Mouse (Mus musculus): ENCODE results near the gene Aqp9. TPM values are rescaled to one million over a fixed set of nuclear protein-coding genes. Genes with fewer than 3 reads are reported as not detected.

The Aqp9 gene
- polyA plus RNA-seq, 1 experiment: 0.99 TPM

DNA sequence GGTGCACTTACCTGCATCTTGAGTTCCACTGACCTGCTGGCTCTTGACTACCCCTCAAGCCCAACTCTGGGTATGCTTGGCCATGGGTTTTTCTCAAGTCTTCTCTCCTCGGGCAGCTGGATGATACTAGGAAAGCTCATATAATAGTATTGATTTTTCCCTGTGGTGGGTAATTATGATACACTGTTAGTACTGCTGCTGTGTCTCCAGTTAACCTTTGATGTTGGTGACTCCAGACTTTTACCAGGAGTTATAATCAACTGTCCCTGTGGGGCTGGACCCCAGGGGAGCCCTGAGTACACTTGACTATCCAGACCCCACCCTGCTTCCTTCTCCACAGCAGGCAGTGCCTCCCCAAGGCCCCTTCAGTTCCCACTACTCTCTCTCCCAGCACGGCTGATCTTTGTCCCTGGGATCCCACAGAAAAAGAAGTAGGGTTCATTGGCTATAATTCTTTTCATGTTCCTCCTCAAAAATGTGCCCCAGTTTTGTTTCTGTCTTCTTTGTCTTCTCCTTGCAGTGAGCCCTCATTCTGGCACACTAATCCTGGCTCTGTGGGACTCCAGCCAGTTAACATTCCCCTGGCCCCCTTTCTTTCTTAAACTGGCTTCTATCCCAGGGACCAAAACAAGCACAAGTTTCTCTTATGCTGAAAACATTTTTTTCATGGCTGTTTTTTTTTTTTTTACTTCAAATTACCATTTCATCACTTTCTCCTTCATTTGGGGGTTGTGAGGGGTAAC lies 838 bp downstream of the Aqp9 start:
- DNase-seq (ENCODE audit: low spot score): no peak

DNA sequence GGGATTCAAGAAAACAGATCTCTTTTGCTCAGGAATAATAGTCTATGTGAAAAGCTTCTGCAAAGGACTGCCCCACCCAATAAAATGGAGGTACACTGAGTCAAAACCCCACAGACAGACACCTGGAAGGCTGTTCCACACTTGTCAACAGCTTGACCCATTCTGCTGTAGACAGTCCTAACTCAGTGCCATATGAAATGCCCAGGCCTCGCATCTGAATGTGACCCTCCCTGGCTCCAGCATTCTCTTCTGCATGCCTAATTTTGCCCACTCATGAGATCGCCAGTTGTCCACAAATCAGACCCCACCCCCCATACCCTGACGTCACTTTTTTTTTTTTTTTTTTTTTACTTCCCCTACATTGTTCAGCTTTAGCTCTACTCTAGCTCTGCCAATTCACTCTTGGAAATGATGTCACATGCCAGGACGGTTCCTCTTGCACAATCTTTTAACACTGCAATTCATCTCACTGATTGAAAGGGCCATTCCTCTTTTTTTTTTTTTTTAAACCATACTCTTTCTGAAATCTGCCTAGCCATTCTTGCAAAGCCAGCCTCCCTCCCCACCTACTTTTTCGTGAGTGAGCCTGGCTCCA lies 1.5 kb downstream of the Aqp9 start:
- no peak for DNase-seq (ENCODE audit: low spot score)

DNA sequence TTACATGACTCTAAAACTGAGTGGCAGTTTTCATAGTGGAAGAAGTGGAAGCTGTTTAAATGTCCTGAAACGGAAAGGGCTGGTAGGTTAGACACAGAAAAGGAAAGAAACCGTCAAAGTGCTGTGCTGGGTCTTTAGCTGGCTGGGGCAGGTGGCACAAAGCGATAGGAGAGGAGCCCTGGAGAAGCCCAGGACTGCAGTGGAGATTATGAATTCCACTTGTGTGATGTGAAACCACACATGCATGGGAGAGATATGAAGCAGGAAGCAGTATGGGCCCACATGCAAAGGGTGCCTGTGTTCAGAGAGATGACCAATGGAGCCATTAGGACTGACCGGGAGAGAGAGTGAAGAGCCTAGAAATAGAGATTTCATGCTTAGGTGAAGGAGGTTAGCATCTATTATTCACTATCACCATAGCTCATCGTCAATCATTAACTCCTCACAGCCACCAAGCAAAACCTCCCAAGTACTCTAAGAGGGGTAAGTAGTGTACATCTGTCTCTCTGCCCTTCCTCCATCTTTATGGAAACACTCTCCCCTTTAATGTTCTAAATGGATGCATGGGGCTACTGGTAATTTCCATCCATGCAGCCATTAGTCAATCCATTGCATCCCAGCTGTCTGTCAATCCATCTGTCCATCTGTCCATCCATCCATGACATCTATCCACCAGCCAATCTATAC lies 2.3 kb downstream of the Aqp9 start:
- DNase-seq (ENCODE audit: low spot score): no peak

DNA sequence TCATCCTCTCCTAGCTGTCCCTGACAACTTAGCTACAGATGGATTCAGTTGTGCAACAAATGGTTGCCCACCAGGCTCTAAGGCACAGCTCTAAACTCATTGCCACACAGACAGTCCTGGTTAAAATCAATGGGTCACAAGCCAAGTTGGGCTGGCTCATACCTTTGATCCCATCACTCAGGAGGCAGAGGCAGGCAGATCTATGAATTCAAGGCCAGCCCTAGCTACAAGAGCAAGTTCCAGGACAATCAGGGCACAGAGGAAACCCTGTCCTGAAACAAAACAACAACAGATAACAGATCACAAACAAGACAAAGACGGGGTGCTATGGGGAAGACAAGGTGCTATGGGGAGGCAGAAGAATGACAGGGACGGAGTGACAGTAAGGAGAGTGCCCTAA lies 3.0 kb downstream of the Aqp9 start:
- DNase-seq (ENCODE audit: low spot score): no peak

DNA sequence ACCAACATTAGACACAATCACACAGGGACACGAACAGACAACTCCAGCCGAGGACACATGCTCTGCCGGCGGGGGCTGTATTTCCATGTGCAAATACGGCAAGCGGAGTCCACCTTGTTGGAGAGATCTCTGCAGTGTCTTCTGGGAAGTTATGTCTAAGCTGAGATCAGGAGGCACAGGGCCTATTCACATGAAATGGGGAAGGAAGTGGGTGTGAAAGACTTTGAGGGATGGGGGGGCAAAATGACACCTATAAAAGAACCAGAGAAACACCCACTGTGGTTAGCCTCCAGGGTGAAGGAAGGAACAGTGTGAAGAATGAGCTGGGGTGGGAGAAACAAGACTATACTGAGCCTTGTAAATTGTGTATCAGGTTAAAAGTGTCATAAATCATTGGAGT lies 3.4 kb downstream of the Aqp9 start:
- DNase-seq (ENCODE audit: low spot score): no peak

DNA sequence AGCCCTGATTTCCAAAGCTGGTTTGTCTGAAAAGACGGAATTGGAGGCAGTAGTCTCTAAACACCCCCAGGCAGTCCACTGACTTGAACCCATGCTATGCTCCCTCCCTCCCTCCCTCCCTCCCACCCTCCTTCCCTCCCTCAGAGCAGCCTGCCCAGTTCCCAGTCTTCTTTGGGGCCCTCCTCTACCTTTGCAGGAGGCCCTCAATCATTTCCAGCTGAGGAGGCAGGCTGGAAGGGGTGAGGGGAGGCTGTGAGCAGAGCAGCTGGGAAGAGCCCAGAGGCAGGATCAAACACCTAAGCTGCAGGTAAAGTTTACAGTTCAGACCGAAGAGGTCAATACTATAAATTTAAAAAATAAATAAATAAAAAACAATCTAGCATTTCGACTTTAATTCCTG lies 4.1 kb downstream of the Aqp9 start:
- DNase-seq (ENCODE audit: low spot score): no peak

DNA sequence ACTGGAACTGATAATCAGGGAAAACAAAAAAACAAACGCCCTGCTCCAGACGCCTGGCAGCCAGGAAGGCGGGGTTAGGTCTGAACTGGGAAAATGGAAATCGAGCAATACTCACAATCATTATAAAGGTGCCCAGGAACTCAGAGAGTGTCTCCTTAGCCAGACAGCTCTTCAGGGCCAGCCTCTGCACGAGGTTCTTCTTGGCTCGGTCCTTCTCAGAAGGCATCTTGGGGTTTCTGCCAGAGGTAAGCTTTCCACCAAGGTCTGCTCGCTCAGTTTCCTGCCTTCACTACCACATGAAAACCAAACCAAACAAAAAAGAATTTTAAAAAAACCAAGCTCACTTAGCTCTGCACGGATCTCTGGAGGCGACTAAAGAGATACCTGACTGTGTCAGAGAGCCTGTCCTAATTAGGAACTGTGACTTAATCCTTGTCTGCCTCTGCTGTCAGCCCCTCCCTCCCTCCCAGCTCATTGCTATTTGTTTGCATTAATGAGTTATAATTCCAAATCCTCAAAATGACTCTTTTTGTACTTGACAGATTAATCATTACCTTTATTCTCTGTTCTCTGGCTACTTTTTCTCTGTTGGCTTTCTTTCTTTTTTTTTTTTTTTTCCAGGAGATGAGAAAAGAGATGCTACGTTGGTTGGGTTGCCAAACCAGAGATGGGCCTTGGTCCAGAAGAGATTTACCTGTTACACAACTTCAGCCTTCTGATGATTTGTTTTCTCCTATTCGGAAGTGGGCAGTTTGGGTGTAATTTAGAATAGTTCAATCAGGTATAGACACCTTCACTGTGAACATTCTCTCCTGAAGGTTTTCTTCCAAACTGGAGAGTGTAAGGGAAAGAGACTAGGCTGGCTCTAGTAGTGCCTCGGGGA lies 5.4 kb downstream of the Aqp9 start:
- no peak for DNase-seq (ENCODE audit: low spot score)

DNA sequence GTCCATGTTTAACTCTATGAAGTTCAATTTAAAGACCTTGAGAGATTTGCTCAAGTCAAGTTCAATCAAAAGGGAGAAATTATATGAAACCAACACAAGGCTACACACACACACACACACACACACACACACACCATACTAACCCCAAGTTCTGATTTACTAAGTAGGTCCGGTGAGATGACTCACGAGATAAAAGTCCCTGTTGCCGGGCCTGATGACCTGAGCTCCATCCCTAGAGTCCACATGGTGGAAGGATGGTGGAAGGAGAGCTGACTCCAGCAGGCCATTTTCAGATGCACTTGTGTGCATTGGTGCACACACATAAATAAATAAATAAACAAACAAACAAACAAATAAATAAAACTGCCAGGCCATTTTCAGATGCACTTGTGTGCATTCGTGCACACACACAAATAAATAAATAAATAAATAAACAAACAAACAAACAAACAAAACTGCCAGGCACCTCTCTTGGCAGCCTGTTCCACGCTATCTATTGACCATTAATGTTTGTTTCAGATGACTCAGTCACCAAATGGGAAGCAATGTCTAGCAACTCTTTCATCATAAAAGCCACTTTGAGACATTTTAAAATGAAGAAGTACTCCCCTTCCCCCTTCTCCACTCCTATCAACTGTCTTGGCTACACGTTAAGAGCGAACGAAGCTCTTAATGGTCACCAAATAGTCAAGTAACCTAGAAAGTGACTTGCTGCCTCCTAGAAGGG lies 6.2 kb downstream of the Aqp9 start:
- no peak for DNase-seq (ENCODE audit: low spot score)

DNA sequence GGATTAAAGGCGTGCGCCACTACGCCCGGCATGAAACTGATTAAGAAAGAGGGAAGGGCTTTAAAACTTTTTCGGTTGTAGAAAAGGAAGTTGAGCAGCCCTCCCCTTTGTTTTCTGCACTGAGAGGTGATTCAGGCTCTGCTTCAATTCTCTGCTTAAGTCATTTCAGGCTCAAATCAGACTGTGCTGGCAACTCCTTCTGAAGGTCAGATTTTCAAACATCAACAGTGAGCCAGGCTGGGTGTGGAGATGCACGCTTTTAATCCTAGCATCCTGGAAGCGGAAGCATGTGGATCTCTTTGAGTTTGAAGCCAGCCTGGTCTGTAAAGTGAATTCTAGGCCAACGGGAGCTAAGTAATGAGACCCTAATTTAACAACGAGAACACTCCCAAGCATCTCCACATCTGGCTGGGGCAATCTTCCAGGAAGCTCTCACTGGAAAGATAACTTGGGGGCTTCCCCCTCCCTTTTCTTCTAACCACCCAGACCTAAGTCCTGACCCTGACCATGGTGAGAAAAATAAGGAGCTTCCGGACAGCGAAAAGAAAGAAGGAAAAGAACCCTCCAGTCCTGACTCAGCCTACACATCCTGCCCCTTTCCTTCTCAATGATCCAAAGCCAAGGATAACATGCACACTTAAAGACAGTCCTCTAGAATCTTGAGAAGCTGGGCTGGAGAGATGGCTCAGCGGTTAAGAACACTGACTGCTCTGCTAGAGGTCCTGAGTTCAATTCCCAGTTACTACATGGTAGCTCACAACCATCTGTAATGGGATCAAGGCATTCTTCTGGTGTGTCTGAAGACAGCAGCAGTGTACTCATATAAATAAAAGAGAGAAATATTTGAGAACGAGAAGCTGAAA lies 7.4 kb downstream of the Aqp9 start:
- no peak for DNase-seq (ENCODE audit: low spot score)

DNA sequence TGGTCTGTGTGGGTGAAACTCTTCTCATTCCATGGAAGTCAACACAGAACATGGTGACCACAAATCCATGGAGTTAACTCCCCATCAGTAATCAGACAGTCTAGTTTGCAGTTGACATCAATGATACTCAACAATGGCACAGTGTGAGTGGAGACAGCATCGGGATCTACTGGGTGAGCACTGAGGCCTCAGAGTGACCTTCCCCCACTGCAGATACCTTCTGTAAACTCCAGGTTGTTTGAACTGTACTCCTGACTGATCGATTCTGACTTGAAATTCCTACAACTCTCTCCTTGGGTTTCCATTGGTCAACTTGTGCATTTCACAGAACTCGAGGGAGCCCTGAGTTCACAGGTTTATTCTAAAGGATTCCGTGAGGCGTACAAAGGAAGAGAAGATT lies 8.8 kb downstream of the Aqp9 start:
- no peak for DNase-seq (ENCODE audit: low spot score)

DNA sequence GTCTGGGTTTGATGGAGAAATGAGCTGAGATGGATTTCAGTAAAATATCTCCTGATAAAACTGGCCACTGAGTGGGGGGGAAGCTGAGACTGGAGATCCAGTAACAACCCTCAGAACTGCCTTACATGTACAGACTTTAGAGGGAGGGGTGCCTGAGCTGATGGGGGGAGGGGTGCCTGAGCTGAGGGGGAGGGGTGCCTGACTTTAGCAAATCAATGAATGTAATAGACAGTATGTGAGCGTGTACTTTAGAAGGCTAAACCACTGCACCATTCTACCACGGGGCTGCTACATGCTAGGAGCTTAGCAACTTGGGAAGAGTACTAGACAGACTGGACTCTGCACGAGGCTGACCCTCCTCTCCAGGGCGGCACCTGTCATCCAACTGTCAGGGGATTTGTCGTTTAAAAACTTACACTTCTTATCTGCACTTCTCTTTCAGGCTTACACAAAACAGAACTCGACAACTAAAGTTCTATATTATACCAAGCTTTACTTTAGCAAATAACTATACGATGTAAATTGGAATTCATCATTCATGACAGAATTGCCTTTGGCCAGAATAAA lies 9.3 kb downstream of the Aqp9 start:
- DNase-seq (ENCODE audit: low spot score): no peak

DNA sequence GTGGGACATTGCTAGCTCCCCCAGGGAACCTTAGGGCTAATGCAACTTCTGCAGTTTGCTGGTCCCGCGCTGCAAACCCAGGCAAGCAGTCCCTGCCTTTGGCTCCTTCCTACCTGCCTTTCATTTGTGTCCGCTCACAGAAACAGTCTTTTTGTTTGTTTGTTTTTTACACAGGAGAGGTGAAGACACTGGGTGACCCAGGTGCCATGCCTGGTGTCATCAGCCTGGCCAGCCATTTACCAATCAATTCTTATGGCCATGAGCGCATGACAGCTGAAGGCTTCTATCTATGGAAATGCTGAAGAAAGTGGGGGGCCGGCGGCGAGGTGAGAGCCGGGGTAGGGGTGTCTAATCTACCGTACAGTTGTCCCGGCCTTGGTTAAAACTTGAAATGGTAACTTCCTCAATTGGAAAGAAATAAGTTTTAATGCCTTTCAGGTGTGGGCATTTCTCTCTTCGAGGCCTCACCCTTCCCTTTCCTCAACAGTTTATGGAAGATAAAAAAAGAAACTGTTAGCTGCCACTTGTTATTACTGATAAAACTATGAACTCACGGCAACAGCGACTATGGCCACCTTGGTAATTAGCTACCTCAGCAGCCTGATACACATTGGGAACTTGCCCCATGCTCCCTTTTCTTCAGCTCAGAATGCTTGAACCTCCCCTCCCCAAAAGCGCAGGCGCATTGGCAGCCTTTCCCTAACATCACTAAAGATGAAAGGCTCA lies 10.4 kb downstream of the Aqp9 start:
- DNase-seq (ENCODE audit: low spot score): no peak

DNA sequence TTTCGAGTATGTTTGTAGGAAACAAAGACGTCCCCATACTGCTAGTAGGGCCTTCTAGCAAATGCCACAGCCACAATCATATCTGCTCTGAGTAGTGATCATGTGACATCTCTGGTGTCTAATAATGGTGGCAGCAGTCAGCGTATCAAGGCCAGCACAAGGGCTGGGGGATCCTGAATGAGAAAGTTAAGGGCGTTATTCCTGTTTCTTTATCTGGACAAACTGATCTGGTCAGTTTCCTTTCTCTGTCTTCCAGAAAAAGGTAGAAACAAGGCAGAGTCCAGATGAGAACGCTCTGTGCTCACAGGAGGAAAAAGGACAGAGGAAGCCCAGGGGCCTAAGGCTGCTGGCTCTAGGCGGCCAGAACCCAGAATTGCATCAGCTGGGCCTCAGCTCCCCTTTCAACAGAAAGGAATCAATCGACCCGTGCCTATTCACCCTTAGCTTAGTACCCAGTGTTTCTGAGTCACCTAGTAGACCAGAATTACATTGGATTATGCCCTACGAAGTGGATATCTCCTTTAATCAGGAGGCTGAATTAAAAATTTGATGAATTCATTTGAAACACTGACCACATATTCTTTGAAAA lies 11.9 kb downstream of the Aqp9 start:
- DNase-seq (ENCODE audit: low spot score): no peak

DNA sequence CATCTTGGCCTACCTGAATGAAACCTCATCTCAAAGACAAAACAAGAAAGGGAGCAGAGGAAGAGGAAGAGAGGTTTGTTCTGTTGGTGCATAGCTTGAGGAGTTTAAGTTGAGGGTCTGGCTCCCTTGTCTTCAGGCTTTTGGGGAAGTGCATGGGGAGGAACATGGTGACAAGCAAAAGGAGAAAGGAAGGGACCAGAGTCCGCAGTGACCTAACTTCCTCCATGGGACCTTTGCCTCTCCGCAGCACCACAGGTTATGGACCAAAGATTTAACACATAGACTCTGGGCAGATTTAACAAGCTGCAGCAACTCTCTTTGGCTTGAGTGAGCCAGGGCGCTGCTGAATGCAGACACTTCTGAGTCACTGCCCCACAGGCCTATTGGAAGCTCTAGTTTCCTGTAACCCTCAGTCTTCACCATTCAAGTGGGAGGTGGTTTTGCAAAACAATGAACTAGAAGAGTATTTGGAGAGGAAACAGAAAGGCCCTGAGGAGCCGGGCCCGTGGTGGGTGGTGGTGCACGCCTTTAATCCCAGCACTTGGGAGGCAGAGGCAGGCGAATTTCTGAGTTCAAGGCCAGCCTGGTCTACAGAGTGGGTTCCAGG lies 13.0 kb downstream of the Aqp9 start:
- no peak for DNase-seq (ENCODE audit: low spot score)

DNA sequence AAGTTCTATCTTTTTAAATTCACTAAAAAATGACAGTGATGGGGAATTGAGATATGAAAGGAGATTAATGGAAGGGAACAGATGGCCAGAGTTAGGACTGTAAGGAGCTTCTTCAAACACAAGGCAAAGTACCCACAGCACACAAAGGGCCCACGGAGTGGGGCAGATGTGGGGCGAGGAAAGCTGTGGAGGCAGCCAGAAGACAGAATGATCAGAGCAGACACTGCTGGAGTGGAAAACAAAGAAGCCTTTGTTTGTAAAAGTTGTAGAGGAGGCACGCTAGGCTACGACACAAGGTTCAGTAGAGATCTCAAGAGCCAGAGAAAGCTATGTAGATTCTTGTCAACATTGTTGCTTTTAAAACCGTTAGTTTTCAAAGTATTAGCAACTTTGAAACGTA lies 17.1 kb downstream of the Aqp9 start:
- no peak for DNase-seq (ENCODE audit: low spot score)

DNA sequence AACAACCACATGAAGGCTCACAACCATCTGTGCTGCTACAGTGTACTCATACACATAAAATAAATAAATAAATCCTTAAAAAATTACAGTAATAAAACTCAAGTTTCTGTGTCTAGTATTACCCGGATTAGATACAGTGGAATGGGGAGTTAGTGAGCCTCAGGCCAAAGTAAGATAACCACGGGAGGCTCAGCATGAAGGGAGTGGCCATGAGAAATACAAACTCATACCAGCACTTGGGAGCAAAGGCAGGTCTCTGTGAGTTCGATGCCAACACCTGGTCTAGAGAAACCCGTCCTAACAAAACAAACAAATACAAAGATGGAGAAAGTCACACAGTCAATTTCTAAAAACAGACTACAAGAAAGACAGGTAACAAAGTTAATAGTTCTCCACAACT lies 18.3 kb downstream of the Aqp9 start:
- DNase-seq (ENCODE audit: low spot score): no peak

DNA sequence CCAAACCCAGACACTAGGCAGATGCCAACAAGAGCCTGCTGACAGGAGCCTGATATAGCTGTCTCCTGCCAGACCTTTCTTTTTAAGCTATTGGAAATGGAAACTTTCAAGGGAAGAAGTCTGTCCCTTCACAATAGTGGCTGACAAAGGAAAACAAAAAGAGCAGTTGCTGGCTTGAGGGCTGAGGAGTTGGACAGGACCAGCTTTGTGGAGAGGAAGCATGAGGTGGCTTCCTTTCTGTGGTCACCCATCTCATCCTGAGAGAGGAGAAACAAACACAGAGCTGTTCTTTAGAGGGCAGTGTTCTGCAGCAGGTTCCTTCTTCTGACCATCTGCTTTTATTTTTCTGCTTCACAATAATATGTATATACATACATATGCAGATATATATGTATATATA lies 19.6 kb downstream of the Aqp9 start:
- no peak for DNase-seq (ENCODE audit: low spot score)

DNA sequence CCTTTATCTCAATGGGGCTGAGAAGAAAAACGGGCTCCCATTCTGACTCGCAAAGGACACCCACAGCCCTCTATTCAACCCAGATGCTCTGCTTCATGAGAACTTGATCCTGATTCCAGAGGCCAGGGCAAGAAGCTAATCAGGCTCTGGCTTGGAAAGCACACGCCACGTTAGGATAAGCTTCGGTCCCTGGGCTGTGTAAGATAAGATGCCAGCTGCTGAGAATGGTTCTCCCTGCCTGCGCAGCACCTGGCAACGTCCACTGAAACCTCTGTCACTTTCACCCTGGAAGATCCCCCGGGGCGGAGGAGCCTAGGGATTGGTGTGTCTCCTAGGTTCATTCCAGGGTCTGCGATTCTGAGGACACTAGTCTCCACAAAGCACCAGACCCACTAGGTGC lies 22.3 kb downstream of the Aqp9 start:
- DNase-seq (ENCODE audit: low spot score): no peak

DNA sequence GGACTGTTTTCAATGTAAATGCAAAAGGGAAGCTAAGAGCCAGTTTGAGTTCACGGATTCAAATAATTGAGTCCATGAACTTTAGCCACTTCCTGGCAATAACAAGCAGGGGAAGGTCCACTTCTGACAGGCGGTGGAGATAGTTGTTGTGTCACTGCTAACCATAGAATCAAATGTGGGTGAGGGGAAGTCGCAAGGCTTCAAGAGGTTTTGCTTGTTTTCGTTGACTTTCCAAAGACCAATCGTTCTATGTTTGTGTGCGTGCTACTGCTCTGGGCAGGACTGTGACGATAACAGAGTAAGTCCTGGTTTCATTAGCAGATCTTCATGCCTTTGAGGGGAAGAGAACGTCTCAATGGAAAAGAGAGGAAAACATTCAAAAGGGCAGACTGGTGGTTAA lies 28.3 kb downstream of the Aqp9 start:
- no peak for DNase-seq (ENCODE audit: low spot score)
